Mouse (Mus musculus) small intestine, adult 2 months (tissue): ENCODE measurements around the gene Pip5kl1.

ENCODE experiments used
- CTCF ChIP-seq: fragments of 200-500 bp; IDR thresholded peaks from 2 replicates; pipeline ENCODE4 v1.5.1; 2012; ENCODE audit warnings: low read depth, mild to moderate bottlenecking, control low read depth, inconsistent platforms, low read length, moderate library complexity, mixed read lengths; ENCODE audit not compliant: insufficient replicate concordance, insufficient read length; ENCODE audit errors: extremely low read depth
- POLR2A ChIP-seq: fragments of 200-500 bp; IDR thresholded peaks from 2 replicates; pipeline ENCODE4 v1.6.1; 2012; ENCODE audit warnings: low read depth, mild to moderate bottlenecking, control low read depth, inconsistent platforms, low read length, moderate library complexity

- TF ChIP-seq CTCF (no peak), POLR2A (no peak)
Measured at GRCm38 (mm10) chr2:32525816-32526215, 48.8 kb upstream of the Pip5kl1 start.
